Mouse (Mus musculus): Measurements from ENCODE around the gene Kcnk15.

Gene Kcnk15

DNA sequence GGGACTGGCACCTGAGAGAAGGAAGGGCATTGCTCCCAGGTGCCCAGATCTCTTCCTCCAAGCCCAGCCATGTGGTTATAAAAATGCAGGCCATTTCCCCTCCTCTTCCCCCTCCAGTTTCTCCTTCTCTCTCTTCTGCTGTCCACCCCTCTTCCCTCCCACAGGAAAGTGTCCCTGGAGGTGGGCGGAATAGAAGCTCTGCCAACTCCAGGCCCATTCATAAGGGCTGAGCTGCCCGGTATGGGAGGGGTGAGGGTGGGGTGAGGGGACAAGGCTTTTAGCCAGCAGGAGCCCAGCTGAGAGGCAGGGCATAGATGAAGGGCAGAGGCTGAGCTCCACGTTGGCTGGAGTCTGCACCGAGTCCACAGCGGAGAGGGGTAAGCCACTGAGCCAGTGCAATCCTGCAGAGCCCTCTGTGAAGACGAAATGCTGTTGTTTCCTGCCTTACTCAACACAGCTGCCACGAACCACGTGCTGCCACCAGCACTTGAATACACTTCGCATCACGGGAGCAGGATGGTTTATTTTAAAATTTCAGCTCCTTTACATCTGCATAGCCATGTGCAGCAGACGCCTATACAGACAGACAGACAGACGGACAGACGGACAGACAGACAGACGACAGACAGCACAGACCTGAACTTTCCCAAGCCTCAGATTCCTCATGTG, 23.5 kb downstream of the Kcnk15 start:
- no peak for DNase-seq (ENCODE audit: low spot score)

DNA sequence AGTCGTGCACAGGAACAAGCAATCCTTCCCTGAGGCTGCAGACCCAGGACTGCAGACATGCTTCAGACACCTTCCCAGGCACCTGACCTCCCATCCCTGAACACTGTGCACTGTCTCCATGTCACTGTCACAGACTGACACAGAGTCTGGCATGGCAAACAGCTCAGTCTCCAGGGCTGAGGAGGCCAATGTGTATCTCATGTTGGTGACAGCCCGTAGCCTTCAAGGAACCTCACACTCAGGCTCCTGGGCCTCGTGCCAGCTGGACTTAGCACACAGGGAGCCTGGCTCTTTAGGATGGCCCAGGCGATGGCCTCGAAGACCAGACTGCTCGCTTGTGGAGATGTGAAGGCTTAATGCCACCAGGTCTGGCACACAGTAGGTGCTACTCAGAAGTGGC, 27.4 kb downstream of the Kcnk15 start:
- DNase-seq (ENCODE audit: low spot score) = no peak

DNA sequence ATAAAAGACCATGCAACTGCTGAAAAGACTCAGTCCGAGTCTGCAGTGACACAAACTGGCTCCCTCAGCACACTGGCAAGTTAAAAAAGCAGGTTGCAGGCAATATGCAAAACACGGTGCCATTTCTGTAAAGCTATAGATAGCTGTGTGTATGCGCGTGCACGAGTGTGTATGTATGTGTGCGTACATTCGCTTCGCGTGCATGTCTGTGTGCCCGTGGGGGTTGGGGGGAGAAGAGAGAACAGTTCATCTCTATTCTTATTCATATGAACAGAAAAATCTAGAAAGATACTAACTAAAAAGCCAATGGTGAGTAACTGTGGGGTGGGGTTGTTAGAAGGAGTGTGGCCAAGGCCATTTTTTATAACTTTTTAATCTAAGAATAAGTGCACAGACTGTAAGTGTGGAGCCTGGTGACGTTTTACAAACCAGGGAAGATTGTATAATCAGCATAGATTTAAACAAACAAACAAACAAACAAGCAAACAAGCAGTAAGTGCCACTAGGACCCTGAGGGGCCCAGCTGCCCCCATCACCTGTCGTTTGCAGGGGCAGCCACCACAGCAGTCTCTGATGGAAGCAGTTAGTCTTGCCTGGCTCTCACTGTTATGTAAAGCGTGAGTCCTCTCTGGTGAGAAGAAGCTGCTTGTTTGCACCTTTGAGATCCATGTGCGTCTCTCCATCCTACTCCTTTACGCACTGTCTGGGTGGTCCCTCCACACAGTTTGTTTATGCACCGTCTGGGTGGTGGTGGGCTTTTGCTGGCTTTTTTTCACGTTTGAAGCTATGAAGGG, 29.6 kb downstream of the Kcnk15 start:
- DNase-seq (ENCODE audit: low spot score) = no peak

DNA sequence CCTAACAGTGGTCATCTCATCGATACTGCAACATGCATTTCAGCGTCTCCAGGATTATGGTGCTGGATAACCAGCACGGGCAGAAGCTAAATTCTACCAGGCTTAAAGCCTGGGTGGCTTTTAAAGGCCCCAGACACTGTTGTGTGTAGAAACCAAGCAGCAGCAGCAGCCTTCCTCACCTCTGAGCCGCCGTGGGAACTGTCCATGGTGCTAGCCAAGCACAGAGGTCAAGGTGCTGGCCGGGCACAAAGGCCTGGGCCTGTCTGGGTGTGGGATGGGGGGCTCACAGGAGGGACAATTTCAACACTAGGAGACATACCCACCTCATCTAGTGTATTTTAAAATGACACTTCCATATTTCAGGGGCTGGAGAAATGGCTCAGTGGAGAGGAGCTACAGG, 36.0 kb downstream of the Kcnk15 start:
- DNase-seq (ENCODE audit: low spot score) = no peak

DNA sequence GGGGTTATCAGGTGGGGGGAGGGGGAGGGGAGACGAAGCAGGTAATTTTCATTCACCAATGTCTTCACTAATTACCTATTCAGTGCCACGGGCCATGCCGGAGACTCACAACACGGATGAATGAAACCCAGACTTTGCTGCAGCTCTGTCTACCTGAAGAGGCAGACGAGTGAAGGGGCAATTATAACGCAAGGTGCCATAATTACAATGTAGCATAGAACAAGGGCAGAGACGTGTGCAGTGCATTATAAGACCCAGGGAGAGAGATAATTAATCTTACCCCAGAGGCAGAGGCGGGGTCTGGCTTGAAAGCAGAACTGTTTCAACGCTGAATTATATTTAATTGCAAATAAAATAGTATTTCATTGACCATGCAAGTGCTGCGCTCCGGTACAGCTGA, 37.1 kb downstream of the Kcnk15 start:
- no peak for DNase-seq (ENCODE audit: low spot score)

DNA sequence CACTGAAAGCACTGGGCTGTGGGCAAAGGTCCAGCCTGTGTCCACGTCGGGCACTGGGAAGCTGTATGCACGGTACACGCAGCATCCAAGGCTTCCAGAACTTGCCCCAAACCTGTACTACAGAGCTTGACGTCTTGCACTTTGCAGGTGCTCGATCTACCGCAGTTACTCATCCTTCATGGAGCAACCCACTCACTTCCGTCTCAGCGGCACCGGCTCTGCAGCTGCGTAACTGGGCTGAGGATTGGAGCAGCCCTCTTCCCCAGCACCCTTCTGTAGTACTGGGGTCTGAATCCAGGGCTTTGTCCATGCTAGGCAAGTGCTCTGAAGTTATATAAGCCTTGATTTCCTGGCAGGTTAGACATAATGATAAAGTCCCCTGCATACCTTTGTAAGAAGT, 37.8 kb downstream of the Kcnk15 start:
- no peak for DNase-seq (ENCODE audit: low spot score)

DNA sequence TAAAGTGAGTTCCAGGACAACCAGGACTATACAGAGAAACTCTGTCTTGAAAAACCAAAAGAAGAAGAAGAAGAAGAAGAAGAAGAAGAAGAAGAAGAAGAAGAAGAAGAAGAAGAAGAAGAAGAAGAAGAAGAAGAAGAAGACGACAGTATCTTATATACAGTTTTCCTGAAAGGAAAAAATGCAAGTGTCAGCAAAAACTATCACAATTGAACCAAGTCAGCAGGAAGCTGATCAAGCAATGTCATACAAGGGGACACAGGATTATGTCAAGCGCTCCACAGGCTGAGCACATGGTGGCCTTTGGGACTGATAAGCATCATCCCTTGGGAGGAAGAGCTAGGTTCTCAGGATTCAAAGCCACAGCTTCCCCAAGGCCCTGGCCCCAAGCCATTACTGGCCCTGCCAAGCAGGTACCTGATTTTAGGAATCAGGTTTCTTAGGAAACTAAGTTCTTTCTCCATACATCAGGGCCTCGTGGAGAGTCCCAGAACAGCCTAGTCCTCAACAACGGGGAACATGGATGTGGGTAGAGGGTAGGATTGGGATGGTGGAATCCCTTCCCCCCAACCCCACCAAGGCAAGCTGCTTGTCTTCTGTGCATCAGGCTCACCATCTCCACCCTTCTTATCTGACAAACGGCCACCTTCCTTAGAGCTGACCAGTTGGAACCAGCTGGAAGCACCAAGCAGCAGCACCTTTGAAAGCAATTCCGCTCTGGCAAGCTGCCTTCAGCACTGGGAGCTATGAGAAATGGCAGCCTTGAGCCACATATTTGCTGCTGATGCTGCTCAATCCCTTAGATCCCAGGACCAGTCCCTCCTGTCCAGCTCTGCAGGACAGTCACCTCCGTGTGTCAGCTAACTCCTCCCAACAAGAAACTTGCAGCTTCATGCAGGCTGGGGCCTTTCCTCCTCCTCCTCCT, 40.3 kb downstream of the Kcnk15 start:
- no peak for DNase-seq (ENCODE audit: low spot score)

DNA sequence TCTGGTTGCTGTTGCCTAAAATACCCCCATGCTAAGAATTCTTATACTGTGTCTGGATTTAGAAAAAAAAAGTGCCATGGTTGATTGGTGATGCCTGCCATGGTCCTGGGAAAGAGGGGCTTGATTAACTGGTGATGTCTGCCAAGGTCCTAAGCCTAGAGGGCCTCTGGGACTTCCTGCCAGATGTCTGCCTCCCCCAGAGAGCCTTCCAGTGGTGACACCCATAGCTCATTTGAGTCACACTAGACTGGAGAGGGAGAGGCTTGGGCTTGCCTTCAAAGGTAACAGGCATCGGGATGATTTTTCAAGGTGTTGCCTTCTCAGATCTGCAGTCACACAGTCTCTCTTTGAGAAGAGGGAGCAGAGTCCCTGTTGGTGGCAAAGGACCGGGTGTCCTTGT, 41.7 kb downstream of the Kcnk15 start:
- DNase-seq (ENCODE audit: low spot score) = no peak

DNA sequence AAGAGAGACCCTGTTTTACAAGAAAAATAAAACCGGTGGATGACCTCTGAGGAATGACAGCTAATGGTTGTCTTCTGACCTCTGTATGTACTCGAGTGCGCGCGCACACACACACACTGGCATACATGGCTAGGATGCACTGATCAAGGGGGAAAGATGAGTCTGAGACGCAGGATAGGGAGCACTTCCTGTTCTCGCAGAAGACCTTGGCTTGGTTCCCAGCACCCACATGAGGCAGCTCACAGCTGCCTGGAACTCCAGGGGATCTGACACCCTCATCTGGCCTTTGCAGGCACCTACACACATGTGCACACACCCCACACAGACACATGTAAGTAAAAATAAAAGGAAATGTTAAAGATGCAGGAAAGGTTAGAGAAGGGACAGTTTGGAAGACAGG, 43.6 kb downstream of the Kcnk15 start:
- no peak for DNase-seq (ENCODE audit: low spot score)

DNA sequence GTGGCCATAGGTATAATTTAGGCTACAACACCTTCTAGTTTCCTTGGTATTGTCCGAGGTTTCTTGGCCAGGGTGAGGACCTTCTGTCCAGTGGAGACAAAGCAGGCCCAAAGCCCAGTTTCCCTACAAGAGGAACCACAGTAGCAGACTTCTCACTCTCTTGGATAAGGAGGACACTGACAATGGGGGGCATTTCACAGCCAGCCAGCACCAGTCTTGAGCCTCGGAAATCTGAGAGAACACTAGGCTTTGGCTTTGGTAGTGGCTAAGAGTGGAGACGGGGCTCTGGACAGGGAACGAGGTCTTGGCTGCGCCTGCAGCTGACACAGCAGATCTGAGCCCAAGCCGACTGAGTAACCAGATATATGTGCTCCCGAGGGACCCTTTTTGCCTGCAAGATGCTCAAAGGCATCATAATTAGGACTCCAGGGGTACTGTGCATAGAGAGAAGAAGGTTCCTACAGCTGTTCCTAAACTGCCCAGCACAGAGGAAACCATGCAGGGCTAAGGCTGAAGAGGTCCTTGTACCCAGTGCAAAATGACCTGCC, 44.6 kb downstream of the Kcnk15 start:
- no peak for DNase-seq (ENCODE audit: low spot score)

DNA sequence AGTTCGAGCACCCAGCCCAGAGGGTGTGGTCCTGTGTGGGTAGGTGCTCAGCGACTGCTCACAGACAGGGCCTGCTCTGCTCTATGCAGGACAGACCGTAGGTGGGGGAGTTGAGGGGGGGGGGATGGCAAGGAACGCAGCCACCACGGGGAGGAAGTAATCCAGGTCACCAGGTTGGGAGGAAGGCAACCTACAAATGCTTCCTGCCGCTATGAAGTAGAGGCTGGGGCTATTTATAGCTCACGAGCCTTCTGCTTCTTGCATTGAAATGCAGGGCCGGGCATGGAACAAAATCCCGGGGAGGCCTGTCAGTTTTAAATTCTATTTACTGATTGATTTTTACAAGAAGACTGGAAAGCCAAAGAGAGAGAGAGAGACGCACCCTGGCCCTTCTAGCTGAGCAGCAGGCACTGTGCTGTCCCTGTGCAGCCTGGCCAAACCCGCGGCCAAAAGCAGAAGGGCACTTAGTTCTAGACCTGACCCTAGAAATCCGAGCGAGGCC, 46.5 kb downstream of the Kcnk15 start:
- DNase-seq (ENCODE audit: low spot score) = no peak

DNA sequence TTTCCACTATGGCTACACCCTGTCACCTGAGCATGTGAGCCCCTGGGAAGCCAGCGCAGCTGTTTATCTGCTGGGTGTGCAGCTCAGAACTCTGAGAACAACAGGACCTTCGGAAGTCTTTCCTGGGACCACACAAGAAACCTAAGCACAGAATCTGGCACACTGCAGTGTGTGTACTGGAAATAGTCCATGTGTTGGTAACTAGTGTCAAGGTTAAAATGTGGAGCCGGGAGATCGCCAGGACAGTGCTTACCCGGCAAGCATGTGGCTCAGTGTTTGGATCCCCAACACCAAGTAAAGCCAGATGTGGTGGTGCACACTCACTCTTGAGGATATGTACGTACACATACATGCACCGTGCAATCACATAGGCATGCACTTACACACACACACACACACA, 47.6 kb downstream of the Kcnk15 start:
- no peak for DNase-seq (ENCODE audit: low spot score)

DNA sequence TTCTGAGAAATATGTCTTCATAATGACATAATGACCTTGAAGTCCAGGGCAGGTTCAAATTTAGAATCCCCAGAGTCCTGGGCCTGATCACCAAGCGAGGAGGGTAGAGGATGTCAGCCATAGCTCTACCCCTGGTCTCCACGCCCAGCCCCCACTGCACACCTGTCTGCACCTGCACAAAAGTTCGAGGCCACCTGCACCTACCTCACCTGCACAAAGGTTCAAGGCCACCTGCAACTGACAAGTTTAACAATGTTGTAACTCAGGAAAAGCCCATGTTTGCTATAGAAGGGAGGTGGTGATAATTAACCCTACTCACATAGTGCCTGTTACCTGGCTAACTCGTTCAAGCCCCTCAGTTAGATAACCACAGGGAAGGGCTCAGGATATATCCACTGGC, 49.0 kb downstream of the Kcnk15 start:
- DNase-seq (ENCODE audit: low spot score) = no peak

DNA sequence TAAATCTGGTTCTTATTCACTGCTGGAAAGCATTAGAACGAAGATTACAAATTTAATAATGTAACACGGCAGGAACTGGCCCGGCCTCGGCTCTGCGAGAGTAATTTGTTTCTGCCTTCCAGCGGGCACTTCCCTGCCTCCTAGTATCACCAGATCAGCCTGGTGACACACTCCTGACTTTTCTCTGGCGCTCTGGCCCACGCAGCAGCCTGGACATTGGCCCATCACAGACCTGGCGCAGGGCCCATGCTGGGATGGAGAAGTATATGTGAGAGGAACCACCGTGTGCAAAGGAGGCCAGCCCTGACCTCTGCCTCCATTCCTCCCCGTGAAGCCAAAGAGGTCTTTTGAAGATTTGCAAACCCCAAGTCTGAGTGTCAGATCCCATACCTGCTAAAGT, 50.0 kb downstream of the Kcnk15 start:
- DNase-seq (ENCODE audit: low spot score) = no peak

DNA sequence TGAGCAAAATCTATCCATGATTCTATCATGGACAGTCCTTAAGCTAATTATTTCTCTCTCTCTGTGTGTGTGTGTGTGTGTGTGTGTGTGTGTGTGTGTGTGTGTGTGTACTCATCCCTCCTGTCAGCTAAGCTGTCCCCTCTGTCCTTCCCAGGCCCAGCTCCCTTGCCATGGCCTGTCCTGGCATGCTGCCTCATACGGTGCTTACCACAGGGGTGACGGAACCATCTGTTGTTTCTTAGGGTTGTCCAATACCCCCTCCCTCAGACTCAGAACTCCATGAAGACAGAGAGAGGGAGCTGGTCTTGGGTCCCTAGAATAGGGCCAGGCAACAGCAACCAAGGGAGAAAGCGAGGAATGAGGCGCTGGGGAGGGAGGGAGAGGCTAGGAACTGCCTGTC, 50.9 kb downstream of the Kcnk15 start:
- DNase-seq (ENCODE audit: low spot score) = no peak

DNA sequence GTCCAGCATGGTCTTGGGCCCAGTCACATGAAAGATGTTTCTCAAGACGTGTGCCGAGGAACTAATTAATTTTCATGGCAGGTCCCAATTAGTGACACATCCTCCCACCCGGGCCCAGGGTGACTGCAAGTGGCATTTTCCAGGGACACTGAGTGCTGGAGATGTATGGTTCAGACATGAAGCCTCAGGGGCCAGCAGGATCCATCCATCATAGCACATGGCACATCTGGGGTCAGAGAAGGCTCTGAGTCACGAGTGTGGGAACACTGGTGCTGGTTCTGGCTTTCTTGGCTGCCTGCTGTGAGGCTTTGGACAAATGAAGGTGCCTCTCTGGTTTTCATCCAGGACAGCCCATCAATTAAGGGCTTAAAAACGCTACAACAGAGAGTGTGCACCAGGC, 53.7 kb downstream of the Kcnk15 start:
- no peak for DNase-seq (ENCODE audit: low spot score)

Data from T-cell, adult 2 months (primary cell).